Mouse (Mus musculus) kidney, adult 2 months (tissue): ENCODE measurements around the gene Malsu1.

Experiments
- CTCF ChIP-seq: fragments of 200-500 bp; conservative IDR thresholded peaks from 2 replicates; pipeline ENCODE4 v1.5.1; 2011; ENCODE audit warnings: low read depth, mild to moderate bottlenecking, control low read depth, low read length, moderate library complexity, mixed read lengths; ENCODE audit not compliant: insufficient read depth, insufficient read length
- POLR2A ChIP-seq: fragments of 200-500 bp; IDR thresholded peaks from one replicate; pipeline ENCODE4 v1.6.1; 2011; ENCODE audit warnings: low read depth, low read length, control low read depth

DNA sequence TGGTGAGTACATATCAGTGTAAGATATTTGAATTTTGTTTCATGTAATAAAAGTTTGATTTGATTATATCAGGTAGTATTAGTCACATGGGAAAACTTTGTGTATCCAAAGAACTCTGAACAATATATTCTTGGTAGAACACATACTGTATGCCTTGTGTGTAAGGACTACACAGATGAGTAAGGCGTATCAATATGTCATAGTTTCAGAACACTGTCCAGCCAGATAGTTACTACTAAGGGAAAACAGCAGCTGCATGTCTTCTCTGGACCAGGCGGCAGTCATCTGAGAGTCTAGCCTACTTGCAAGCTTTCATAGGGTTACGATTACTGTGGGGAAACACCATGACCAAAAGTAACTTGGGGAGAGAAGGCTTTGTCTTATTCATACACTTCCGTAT lies 9.4 kb downstream of the Malsu1 start:
- TF ChIP-seq CTCF: no peak
- TF ChIP-seq POLR2A: no peak
